Mouse (Mus musculus): ENCODE results near the gene Slc30a4.

DNA sequence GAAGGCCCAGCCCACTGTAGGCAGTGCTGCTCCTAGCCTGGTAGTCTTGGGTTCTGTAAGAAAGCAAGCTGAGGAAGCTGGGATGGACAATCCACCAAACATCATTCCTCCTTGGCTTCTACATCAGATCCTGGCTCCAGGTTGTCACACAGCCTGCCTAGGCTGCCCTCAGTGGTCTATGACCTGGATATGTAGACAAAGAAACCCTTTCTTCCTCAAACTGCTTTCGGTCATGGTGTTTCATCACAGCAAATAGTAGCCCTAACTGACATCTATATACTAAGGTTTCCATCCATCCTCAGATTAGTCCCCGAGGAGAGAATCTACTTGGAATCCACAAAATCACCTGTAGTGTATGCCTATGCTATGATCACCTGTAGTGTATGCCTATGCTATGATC, 27.3 kb downstream of the Slc30a4 start:
- TF ChIP-seq CTCF (IDR thresholded peaks at IDR 0.05; ENCODE audit: extremely low read depth, insufficient read length, insufficient replicate concordance, low read depth, low read length) (no peak), POLR2A (IDR thresholded peaks at IDR 0.05; ENCODE audit: low read depth, low read length) (no peak)

All from small intestine, adult 2 months (tissue).